Mouse (Mus musculus): ENCODE data around the gene Cd5. TPM values are rescaled to one million over a fixed set of nuclear protein-coding genes. Genes with fewer than 3 reads are reported as not detected.
A peak's percentile ranks its signal among the peaks of the same experiment; 100 is the strongest.

The Cd5 gene
- 0.52 and 0.86 TPM in 2 replicates for polyA plus RNA-seq (2015; fragmentation: Nextera tagmentation; extraction: Ambion mirVana)

DNA sequence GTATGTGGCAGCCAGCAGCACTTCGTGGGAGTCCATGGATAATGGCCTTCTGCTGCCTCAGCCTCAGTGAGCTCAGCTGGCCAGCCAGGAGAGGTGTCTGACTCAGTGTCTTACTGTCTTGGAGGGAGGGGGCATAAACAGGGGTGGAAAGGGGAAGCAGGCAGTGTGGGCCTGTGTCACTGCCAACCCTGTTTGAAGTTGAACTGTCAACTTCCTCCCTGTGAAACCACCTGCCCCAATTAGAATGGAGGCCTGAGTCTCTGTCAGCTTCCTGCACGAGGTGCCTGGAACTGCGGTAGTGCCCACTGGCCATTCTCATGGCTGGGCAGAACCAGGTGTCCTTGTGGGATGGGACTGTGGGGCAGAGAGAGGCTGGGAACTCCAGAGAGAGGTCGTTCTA, at the start of gene Cd5:
TSS of gene Cd5 (minus strand) at position 192 of the 400 bp plus-strand sequence.
- ATAC-seq (replicated peaks) = no peak

DNA sequence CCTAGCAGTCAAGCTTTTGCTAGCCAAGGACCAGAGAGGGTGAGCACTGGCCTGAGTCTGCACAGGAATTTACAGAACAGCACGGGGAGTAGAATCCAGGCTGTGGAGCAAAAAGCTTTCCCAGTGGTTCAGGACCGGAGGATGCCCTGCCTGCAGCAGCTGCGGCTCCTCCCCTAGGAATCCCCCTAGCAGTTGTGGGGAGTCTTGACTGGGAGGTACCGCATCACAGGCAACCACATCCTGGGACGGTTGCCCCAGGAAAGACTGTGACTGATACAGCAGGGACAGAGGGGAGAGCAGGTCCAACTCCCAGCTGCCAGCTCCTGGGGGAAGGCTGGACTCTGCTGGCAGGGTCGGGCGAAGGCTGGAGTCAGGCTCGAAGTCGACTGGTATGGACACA, 49.4 kb upstream of the Cd5 start:
- H3K27ac ChIP-seq = no peak overlapping the region
- no peak overlapping the region for H3K4me3 ChIP-seq
- WGBS = 78% methylated on average over 9 of the region's 9 CpGs
- no peaks in the 10 kb centered on the region for H3K27me3 ChIP-seq (replicated peaks)
- H3K9ac ChIP-seq = no peak overlapping the region
- no peaks in the 10 kb centered on the region for H3K4me1 ChIP-seq
- ATAC-seq (replicated peaks) = no peak
- no peak overlapping the region for H3K4me2 ChIP-seq
- no peaks in the 10 kb centered on the region for H3K9me3 ChIP-seq
- no peaks in the 10 kb centered on the region for H3K36me3 ChIP-seq (replicated peaks)

More for the DNA sequence above, at the start of gene Cd5:
- 75% methylated on average over 4 of the region's 4 CpGs for WGBS
- Histone ChIP-seq H3K4me3 (no peak within 1 kb of the TSS), H3K4me2 (no peak within 1 kb of the TSS), H3K9ac (no peak within 1 kb of the TSS), H3K4me1 (no peaks in the 10 kb centered on the region), H3K36me3 (replicated peaks) (no peaks in the 10 kb centered on the region), H3K27me3 (replicated peaks) (no peaks in the 10 kb centered on the region), H3K9me3 (no peaks in the 10 kb centered on the region), H3K27ac (no peak within 1 kb of the TSS)

DNA sequence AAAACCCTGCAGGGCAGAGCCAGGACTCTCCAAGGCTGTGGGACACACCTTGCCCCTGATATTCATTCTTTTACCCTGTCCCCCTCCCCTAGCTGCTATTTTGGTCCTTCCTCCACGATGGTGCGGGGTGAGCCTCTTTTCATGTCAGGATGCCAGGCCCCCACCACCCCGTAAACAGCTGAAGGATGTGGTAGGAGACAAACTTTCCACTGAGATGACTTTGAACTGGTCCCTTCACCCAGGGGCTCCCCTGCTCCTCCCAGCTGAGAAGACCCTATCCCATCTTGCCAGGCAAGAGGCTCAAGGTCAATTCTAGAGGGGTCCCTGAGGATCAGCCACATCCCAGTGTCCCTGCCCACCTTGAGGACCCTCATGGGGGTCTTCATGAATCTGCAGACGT, 48.6 kb upstream of the Cd5 start:
- Histone ChIP-seq H3K4me1 (no peaks in the 10 kb centered on the region), H3K36me3 (replicated peaks) (no peaks in the 10 kb centered on the region), H3K9me3 (no peaks in the 10 kb centered on the region), H3K27ac (no peak overlapping the region), H3K4me3 (no peak overlapping the region), H3K4me2 (no peak overlapping the region), H3K27me3 (replicated peaks) (no peaks in the 10 kb centered on the region), H3K9ac (no peak overlapping the region)
- no peak for ATAC-seq (replicated peaks)
- 82% methylated on average over 4 of the region's 4 CpGs for WGBS

DNA sequence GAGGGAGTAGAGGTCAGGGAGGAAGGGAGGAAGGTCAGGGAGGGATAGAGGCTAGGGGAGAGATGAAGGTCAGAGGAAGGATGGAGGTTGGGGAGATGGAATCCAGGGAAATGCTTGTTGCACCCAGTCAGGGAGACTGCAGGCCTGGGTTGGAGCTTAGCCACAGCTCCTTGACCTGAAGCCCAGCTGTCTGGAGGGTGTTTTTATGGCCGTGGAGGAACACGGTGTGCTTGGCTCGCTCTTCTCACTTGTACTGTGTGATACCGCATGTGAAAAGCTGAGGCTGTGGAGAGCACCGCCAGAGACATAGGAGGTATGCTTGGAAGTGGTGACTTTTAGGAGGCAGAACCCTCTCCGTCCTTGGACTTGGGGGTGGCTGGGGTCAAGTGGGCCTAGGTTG, 48.0 kb upstream of the Cd5 start:
- H3K4me3 ChIP-seq = no peak overlapping the region
- H3K9me3 ChIP-seq = no peaks in the 10 kb centered on the region
- H3K27ac ChIP-seq = no peak overlapping the region
- ATAC-seq (replicated peaks) = no peak
- no peaks in the 10 kb centered on the region for H3K27me3 ChIP-seq (replicated peaks)
- no peak overlapping the region for H3K9ac ChIP-seq
- H3K4me2 ChIP-seq = no peak overlapping the region
- no peaks in the 10 kb centered on the region for H3K36me3 ChIP-seq (replicated peaks)
- WGBS = 86% methylated on average over 6 of the region's 6 CpGs
- H3K4me1 ChIP-seq = no peaks in the 10 kb centered on the region

DNA sequence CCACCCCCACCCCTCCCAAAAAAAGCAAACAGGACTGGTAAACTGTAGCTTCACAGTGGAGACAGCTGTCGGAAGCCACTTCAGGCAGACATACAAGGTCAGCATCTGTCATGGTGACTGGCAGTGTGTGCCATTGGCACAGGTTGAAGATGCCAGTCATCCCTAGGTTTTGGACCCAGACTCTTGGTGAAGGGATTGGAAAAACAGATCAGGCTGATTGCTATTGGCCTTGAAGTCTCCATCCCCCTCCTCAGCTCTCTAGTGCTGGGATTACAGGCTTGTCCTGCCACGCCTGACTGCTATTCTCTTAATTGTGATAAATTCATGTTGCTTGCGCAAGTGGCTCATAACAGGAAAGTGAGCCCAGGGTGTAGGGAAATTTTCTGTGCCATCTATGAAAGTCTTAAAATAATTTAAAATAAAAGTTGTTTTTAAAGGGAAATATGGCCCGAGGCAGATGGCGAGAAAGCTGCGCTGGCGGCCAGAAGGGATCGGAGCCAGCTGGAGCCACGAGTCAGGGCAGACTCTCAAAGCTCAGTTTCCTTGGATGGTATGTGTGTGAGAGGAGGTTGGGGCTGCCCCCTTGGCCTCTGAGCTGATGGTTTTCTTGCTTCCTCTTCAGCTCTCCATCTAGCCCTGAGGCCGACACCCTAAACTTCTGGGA, 46.1 kb upstream of the Cd5 start:
- WGBS = 78% methylated on average over 10 of the region's 10 CpGs
- Histone ChIP-seq H3K27ac (no peak overlapping the region), H3K9me3 (no peaks in the 10 kb centered on the region), H3K36me3 (replicated peaks) (no peaks in the 10 kb centered on the region), H3K27me3 (replicated peaks) (no peaks in the 10 kb centered on the region), H3K4me1 (no peaks in the 10 kb centered on the region), H3K4me3 (no peak overlapping the region), H3K4me2 (no peak overlapping the region), H3K9ac (no peak overlapping the region)
- ATAC-seq (replicated peaks) = no peak

DNA sequence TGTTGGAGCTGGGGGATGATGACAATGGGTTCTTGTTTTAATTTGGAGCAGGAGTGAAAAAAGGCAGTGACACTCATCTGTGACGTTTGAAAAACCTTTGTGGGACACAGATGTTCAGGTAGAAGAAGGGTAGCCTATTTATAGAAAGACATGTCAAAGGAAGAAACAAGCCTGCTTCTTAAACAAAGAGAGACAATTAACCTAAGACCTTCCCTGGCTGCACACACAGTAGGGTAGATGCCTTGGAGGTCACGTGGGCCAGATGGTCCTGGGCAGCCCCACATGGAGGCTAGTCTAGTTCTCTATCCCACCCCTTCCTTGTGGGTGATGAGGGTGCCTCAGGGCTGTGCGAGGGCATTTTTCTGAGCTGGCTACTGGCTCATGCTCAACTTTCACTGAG, 45.3 kb upstream of the Cd5 start:
- 0 out of 2 replicates have a peak, but pooled peaks have one; percentile 24 for ATAC-seq (replicated peaks)

DNA sequence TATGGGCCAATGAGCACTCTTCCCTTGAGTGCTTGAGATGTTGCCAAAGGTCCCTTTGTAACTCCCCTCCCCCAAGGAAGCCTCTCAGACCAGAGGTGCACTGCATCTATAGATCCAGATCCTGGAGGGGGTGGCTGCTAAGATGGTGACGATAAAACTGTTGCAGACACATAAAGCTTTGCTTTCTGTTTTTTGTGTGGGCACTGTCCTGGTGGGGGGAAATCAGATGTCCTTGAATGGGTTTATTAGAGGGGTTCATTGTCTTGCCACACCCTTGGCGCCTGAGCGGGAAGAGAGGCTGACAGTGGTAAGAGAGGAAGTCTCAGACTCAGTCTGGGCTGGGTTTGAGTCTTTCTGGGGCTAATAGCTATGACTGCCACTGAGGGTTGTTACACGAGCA, 44.4 kb upstream of the Cd5 start:
- no peaks in the 10 kb centered on the region for H3K4me1 ChIP-seq
- H3K36me3 ChIP-seq (replicated peaks) = no peaks in the 10 kb centered on the region
- no peaks in the 10 kb centered on the region for H3K9me3 ChIP-seq
- ATAC-seq (replicated peaks) = no peak
- H3K27ac ChIP-seq = no peak overlapping the region
- WGBS = 80% methylated on average over 4 of the region's 4 CpGs
- H3K9ac ChIP-seq = no peak overlapping the region
- no peaks in the 10 kb centered on the region for H3K27me3 ChIP-seq (replicated peaks)
- no peak overlapping the region for H3K4me2 ChIP-seq
- H3K4me3 ChIP-seq = no peak overlapping the region

More for the DNA sequence above, 45.3 kb upstream of the Cd5 start:
- Histone ChIP-seq H3K27me3 (replicated peaks) (no peaks in the 10 kb centered on the region), H3K9me3 (no peaks in the 10 kb centered on the region), H3K9ac (no peak overlapping the region), H3K4me1 (no peaks in the 10 kb centered on the region), H3K36me3 (replicated peaks) (no peaks in the 10 kb centered on the region), H3K4me2 (no peak overlapping the region), H3K4me3 (no peak overlapping the region), H3K27ac (no peak overlapping the region)
- WGBS = 29% methylated on average over 3 of the region's 3 CpGs

DNA sequence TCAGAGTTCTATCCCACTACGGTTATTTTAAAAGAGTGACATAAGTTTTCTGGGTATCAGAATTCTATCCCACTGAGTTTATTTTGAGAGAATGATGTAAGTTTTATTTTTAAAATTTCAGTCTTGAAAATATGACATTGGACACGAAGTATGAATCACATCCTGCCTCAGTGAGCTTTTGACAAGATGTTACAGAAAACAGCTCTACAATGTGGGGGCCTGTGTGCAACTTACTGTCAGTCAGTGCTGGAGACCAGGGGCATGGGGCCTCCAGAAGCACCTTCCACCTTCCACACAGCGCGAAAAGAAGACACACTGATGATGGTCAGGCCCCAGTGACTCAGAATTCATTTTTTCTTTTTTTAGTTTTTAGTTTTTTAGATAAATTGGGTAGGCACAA, 42.8 kb upstream of the Cd5 start:
- H3K36me3 ChIP-seq (replicated peaks) = no peaks in the 10 kb centered on the region
- WGBS = 77% methylated on average over 4 of the region's 4 CpGs
- no peaks in the 10 kb centered on the region for H3K9me3 ChIP-seq
- no peaks in the 10 kb centered on the region for H3K27me3 ChIP-seq (replicated peaks)
- H3K4me3 ChIP-seq = no peak overlapping the region
- H3K9ac ChIP-seq = no peak overlapping the region
- H3K4me2 ChIP-seq = no peak overlapping the region
- no peak overlapping the region for H3K27ac ChIP-seq
- no peaks in the 10 kb centered on the region for H3K4me1 ChIP-seq
- no peak for ATAC-seq (replicated peaks)

DNA sequence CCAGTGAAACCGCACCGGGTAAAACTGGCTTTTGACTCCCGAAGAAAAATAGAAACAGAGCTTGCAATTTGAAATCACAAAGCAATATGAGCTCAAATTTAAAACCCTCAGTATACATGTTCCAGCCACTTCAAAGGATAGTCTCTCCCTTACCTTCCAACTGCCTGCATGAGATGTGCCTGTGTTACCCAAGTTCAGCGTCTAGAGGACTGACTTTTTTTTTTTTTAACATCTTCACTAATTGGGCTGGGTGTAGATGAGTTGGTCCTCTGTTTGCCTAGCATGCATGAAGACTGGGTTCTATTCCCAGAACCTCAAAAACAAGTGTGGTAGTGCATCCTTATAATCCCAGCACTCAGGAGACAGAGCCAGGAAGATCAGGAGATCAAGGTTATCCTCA, 38.1 kb upstream of the Cd5 start:
- 91% methylated on average over 4 of the region's 4 CpGs for WGBS
- H3K27me3 ChIP-seq (replicated peaks) = no peaks in the 10 kb centered on the region
- no peak for ATAC-seq (replicated peaks)

DNA sequence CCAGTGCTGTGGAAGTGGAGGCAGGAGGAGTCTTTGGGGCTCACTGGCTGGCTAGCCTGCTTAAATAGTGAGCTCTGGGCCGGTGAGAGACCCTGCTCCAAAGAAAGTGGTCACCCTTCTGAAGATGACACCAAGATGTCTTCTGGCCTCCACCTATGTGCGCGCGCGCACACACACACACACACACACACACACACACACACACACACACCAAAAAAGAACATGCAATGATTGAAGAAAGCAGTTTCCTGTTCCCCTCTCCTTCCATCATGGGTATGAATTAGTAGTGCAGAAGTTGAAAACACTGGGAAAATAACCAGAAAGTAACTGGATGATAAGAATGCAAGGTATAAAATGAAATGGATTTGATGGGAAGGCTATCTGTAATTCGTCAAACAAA, 35.3 kb upstream of the Cd5 start:
- Histone ChIP-seq H3K9ac (no peak overlapping the region), H3K4me1 (peaks cover 3% of the 10 kb centered on the region; the same call in 1 of the 2 replicates), H3K4me3 (no peak overlapping the region), H3K36me3 (replicated peaks) (no peaks in the 10 kb centered on the region), H3K9me3 (no peaks in the 10 kb centered on the region), H3K4me2 (no peak overlapping the region), H3K27ac (no peak overlapping the region), H3K27me3 (replicated peaks) (no peaks in the 10 kb centered on the region)
- WGBS = 96% methylated on average over 6 of the region's 6 CpGs
- no peak for ATAC-seq (replicated peaks)

More for the DNA sequence above, 38.1 kb upstream of the Cd5 start:
- Histone ChIP-seq H3K9ac (no peak overlapping the region), H3K4me1 (no peaks in the 10 kb centered on the region), H3K9me3 (no peaks in the 10 kb centered on the region), H3K4me2 (no peak overlapping the region), H3K27ac (no peak overlapping the region), H3K36me3 (replicated peaks) (no peaks in the 10 kb centered on the region), H3K4me3 (no peak overlapping the region)

DNA sequence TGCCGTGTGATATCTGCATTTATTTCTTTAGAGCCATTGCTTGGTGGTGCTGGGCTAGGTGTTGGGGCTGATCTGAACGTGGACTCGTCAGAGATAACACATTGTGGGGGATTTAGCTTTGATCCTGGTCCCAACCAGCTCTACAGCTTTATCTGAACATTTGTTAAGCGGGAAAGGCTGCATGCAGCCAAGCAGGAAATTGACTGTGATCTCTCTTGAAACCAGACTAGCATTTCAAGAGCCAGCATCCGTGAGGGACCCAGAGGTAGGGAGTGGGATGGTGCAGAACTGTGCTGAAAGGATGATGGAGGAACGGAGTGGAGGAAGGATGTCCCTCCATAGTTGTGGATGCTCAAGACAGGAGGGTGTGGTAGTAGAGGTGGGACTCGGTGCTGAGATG, 34.6 kb upstream of the Cd5 start:
- H3K4me1 ChIP-seq = peaks cover 8% of the 10 kb centered on the region; the same call in 1 of the 2 replicates
- H3K27ac ChIP-seq = no peak overlapping the region
- H3K36me3 ChIP-seq (replicated peaks) = no peaks in the 10 kb centered on the region
- no peak for ATAC-seq (replicated peaks)
- H3K4me2 ChIP-seq = no peak overlapping the region
- H3K9ac ChIP-seq = no peak overlapping the region
- H3K27me3 ChIP-seq (replicated peaks) = no peaks in the 10 kb centered on the region
- H3K9me3 ChIP-seq = no peaks in the 10 kb centered on the region
- H3K4me3 ChIP-seq = no peak overlapping the region
- 81% methylated on average over 7 of the region's 7 CpGs for WGBS

DNA sequence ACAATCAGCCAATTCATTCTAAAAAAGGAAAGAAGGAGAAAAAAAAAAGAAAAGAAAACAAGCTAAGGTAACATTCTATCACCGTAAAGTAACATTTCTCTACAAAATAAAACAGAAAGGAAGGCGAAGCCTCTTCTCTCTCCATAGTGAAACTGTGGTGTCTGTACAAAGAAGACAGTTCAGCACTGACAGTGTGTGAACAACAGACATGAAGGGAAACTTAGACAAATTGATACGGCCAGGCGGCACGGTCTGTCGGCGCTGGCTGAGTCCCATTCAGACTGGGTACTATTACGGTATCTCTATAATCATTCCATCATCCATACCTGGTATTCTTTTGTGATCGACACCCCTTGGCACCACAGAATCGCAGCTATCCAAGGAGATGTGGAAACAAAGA, 34.1 kb upstream of the Cd5 start:
- H3K4me2 ChIP-seq = no peak overlapping the region
- H3K9ac ChIP-seq = no peak overlapping the region
- no peak for ATAC-seq (replicated peaks)
- H3K4me1 ChIP-seq = peaks cover 8% of the 10 kb centered on the region; the same call in 1 of the 2 replicates
- 91% methylated on average over 10 of the region's 10 CpGs for WGBS
- no peaks in the 10 kb centered on the region for H3K9me3 ChIP-seq
- H3K27me3 ChIP-seq (replicated peaks) = no peaks in the 10 kb centered on the region
- no peaks in the 10 kb centered on the region for H3K36me3 ChIP-seq (replicated peaks)
- H3K4me3 ChIP-seq = no peak overlapping the region
- H3K27ac ChIP-seq = no peak overlapping the region

DNA sequence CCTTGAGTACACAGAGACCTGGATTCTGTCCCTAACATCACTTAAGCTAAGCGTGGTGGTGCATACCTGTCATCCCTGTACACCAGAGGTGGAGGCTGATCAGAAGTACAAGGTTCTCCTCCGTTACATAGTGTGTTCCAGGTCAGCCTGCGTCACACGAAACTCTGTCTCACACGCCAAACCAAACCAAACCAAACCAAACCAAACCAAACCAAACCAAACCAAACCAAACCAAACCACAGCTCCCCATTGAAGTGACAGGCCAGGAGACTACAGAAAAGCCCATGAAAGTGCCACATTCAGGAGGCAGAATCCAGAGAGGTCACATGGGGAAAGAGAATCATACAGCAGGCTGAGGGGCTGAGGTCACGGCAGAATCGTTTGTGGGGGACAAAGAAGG, 33.2 kb upstream of the Cd5 start:
- H3K4me2 ChIP-seq = no peak overlapping the region
- H3K36me3 ChIP-seq (replicated peaks) = no peaks in the 10 kb centered on the region
- H3K9ac ChIP-seq = no peak overlapping the region
- H3K4me1 ChIP-seq = peaks cover 8% of the 10 kb centered on the region; the same call in 1 of the 2 replicates
- no peaks in the 10 kb centered on the region for H3K27me3 ChIP-seq (replicated peaks)
- no peak overlapping the region for H3K27ac ChIP-seq
- H3K9me3 ChIP-seq = no peaks in the 10 kb centered on the region
- H3K4me3 ChIP-seq = no peak overlapping the region
- ATAC-seq (replicated peaks) = no peak
- WGBS = 80% methylated on average over 7 of the region's 7 CpGs

All from midbrain, embryonic 15.5 days (tissue).